Mouse (Mus musculus): ENCODE data around the gene Clstn1. TPM values are rescaled to one million over a fixed set of nuclear protein-coding genes. Genes with fewer than 3 reads are reported as not detected.

The Clstn1 gene
- polyA plus RNA-seq, 1 experiment from 2014 or later, result 34.3 TPM

- Histone ChIP-seq H3K4me3 (ENCODE audit: low read depth, low read length) (no peak overlapping the region), H3K4me1 (replicated peaks; ENCODE audit: control insufficient read depth, insufficient read depth, low read length) (peaks cover 16% of the 10 kb centered on the region), H3K9ac (ENCODE audit: low read depth, low read length) (no peak overlapping the region), H3K9me3 (ENCODE audit: control insufficient read depth) (no peaks in the 10 kb centered on the region), H3K36me3 (ENCODE audit: control insufficient read depth, insufficient read depth) (no peaks in the 10 kb centered on the region; the same call in 1 of the 2 replicates), H3K27me3 (replicated peaks; ENCODE audit: control insufficient read depth, insufficient read depth, low read length) (no peaks in the 10 kb centered on the region), H3K27ac (ENCODE audit: low read depth, low read length) (peak overlapping the region; percentile 58; the same call in 1 of the 2 replicates), H3K4me2 (replicated peaks; ENCODE audit: low read depth) (no peak overlapping the region)
- ATAC-seq, result no peak
- 48% methylated on average over 4 of the region's 4 CpGs for WGBS
- TF ChIP-seq CTCF (IDR thresholded peaks at IDR 0.05; ENCODE audit: low read depth), result no peak
These were observed 15.8 kb upstream of the Clstn1 start for GRCm38 (mm10) chr4:149570498-149570863.

- Histone ChIP-seq H3K27ac (ENCODE audit: low read depth, low read length) (peak overlapping the region; percentile 87), H3K4me1 (replicated peaks; ENCODE audit: control insufficient read depth, insufficient read depth, low read length) (peaks cover 16% of the 10 kb centered on the region), H3K4me3 (ENCODE audit: low read depth, low read length) (no peak overlapping the region), H3K36me3 (ENCODE audit: control insufficient read depth, insufficient read depth) (no peaks in the 10 kb centered on the region), H3K9me3 (ENCODE audit: control insufficient read depth) (no peaks in the 10 kb centered on the region), H3K9ac (ENCODE audit: low read depth, low read length) (no peak overlapping the region), H3K4me2 (replicated peaks; ENCODE audit: low read depth) (peak overlapping the region; percentile 7; the same call in 1 of the 2 replicates), H3K27me3 (replicated peaks; ENCODE audit: control insufficient read depth, insufficient read depth, low read length) (no peaks in the 10 kb centered on the region)
- peak; percentile 60 for ATAC-seq
- no peak for TF ChIP-seq CTCF (IDR thresholded peaks at IDR 0.05; ENCODE audit: low read depth)
- WGBS, result 20% methylated on average over 5 of the region's 5 CpGs
These were observed 15.1 kb upstream of the Clstn1 start for GRCm38 (mm10) chr4:149571209-149571608.

- no peaks in the 10 kb centered on the region for H3K9me3 ChIP-seq (ENCODE audit: control insufficient read depth)
- ATAC-seq, result peak; percentile 70
- H3K4me3 ChIP-seq (ENCODE audit: low read depth, low read length), result no peak overlapping the region
- peak overlapping the region; percentile 7; the same call in 1 of the 2 replicates for H3K4me2 ChIP-seq (replicated peaks; ENCODE audit: low read depth)
- H3K4me1 ChIP-seq (replicated peaks; ENCODE audit: control insufficient read depth, insufficient read depth, low read length), result peaks cover 16% of the 10 kb centered on the region
- H3K9ac ChIP-seq (ENCODE audit: low read depth, low read length), result peak overlapping the region; percentile 48
- TF ChIP-seq CTCF (IDR thresholded peaks at IDR 0.05; ENCODE audit: low read depth), result no peak
- no peaks in the 10 kb centered on the region for H3K27me3 ChIP-seq (replicated peaks; ENCODE audit: control insufficient read depth, insufficient read depth, low read length)
- H3K36me3 ChIP-seq (ENCODE audit: control insufficient read depth, insufficient read depth), result no peaks in the 10 kb centered on the region
- peak overlapping the region; percentile 87 for H3K27ac ChIP-seq (ENCODE audit: low read depth, low read length)
- WGBS, result 32% methylated on average over 8 of the region's 8 CpGs
These were observed 14.6 kb upstream of the Clstn1 start for GRCm38 (mm10) chr4:149571651-149572149.

- Histone ChIP-seq H3K4me1 (replicated peaks; ENCODE audit: control insufficient read depth, insufficient read depth, low read length) (peaks cover 16% of the 10 kb centered on the region), H3K9ac (ENCODE audit: low read depth, low read length) (no peak overlapping the region), H3K9me3 (ENCODE audit: control insufficient read depth) (no peaks in the 10 kb centered on the region), H3K36me3 (ENCODE audit: control insufficient read depth, insufficient read depth) (no peaks in the 10 kb centered on the region), H3K4me3 (ENCODE audit: low read depth, low read length) (no peak overlapping the region), H3K4me2 (replicated peaks; ENCODE audit: low read depth) (no peak overlapping the region), H3K27ac (ENCODE audit: low read depth, low read length) (no peak overlapping the region), H3K27me3 (replicated peaks; ENCODE audit: control insufficient read depth, insufficient read depth, low read length) (no peaks in the 10 kb centered on the region)
- WGBS, result 65% methylated on average over 5 of the region's 9 CpGs
- ATAC-seq, result no peak
- 0 out of 2 replicates have a peak, but pooled peaks have one; percentile 1 for TF ChIP-seq CTCF (IDR thresholded peaks at IDR 0.05; ENCODE audit: low read depth)
These were observed 13.8 kb upstream of the Clstn1 start for GRCm38 (mm10) chr4:149572446-149572845.

GRCm38 (mm10) chr4:149572851-149573250 lies 13.4 kb upstream of the Clstn1 start:
- H3K4me2 ChIP-seq (replicated peaks; ENCODE audit: low read depth), result no peak overlapping the region
- no peaks in the 10 kb centered on the region for H3K27me3 ChIP-seq (replicated peaks; ENCODE audit: control insufficient read depth, insufficient read depth, low read length)
- WGBS, result 59% methylated on average over 8 of the region's 8 CpGs
- no peak for ATAC-seq
- H3K36me3 ChIP-seq (ENCODE audit: control insufficient read depth, insufficient read depth), result no peaks in the 10 kb centered on the region
- H3K4me3 ChIP-seq (ENCODE audit: low read depth, low read length), result no peak overlapping the region
- H3K9me3 ChIP-seq (ENCODE audit: control insufficient read depth), result no peaks in the 10 kb centered on the region
- TF ChIP-seq CTCF (IDR thresholded peaks at IDR 0.05; ENCODE audit: low read depth), result no peak
- H3K27ac ChIP-seq (ENCODE audit: low read depth, low read length), result no peak overlapping the region
- H3K4me1 ChIP-seq (replicated peaks; ENCODE audit: control insufficient read depth, insufficient read depth, low read length), result peaks cover 16% of the 10 kb centered on the region
- no peak overlapping the region for H3K9ac ChIP-seq (ENCODE audit: low read depth, low read length)

- Histone ChIP-seq H3K9ac (ENCODE audit: low read depth, low read length) (no peak overlapping the region), H3K27ac (ENCODE audit: low read depth, low read length) (no peak overlapping the region), H3K4me2 (replicated peaks; ENCODE audit: low read depth) (no peak overlapping the region), H3K4me1 (replicated peaks; ENCODE audit: control insufficient read depth, insufficient read depth, low read length) (peaks cover 16% of the 10 kb centered on the region), H3K27me3 (replicated peaks; ENCODE audit: control insufficient read depth, insufficient read depth, low read length) (no peaks in the 10 kb centered on the region), H3K4me3 (ENCODE audit: low read depth, low read length) (no peak overlapping the region), H3K9me3 (ENCODE audit: control insufficient read depth) (no peaks in the 10 kb centered on the region), H3K36me3 (ENCODE audit: control insufficient read depth, insufficient read depth) (no peaks in the 10 kb centered on the region)
- WGBS, result 74% methylated on average over 14 of the region's 14 CpGs
- ATAC-seq, result no peak
- no peak for TF ChIP-seq CTCF (IDR thresholded peaks at IDR 0.05; ENCODE audit: low read depth)
These were observed 11.9 kb upstream of the Clstn1 start for GRCm38 (mm10) chr4:149574391-149574821.
